ENCODE assay signal across 1 mouse cellular context in the genomic region with DNA sequence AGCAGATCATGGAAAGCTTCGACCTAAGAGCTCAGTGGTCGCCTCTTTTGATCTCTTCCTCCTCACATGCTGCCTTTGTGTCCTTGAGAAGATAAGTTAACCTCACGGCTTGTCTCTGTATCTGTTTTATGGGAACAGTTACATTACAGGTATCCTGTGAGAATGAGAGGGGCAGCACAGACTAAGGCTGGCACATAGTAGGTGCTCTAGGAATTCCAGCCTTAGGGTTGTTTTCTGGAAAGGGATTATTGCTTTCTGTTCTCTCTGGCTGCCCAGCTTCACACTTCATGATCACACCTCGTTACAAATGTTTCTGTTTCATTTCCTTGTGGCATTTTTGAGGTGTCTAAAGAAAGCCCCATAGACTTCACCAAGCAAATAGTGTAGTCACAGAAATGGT.
A peak's percentile ranks its signal among the peaks of the same experiment; 100 is the strongest.
TF ChIP-seq lines count a peak whose summit lies in the region.

No protein-coding gene starts in this region.

TF ChIP-seq in CH12.LX, 34 proteins besides CTCF, POLR2A, EP300 and RAD21:
- TF ChIP-seq ZKSCAN1 (IDR thresholded peaks at IDR 0.05; ENCODE audit: borderline replicate concordance, low read depth, low read length) (peak; percentile 91), NRF1 (IDR thresholded peaks at IDR 0.05; ENCODE audit: low read depth, low read length) (no peak)
